Mouse (Mus musculus): ENCODE data around the gene Usp29.
"Not testable (repeated sequence)": the region's sequence is repeated elsewhere in the genome, so short reads cannot be mapped to it uniquely, and the experiment has no call there.

Gene Usp29

DNA sequence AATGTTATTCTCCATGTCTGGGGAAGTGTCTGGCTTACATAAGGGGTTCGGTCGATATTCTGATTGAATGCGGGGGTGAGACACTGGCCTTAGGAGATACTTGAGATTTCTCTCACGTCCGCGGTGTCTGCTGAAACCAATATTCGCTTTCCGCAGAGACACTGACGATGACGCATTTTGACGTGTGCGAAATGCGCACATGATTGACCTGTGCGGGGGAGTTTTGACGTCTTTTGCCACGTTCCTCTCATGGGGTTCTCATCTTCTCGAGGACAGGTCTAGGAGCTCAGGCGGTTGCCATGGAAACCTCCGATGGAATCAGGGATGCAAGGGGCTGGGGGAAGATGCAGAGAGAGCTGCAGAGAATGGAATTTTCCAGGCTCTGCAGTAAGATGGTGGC, 144.1 kb downstream of the Usp29 start:
- no peak for DNase-seq (ENCODE audit: low spot score)

- DNase-seq (ENCODE audit: low spot score): no peak
Observed at GRCm38 (mm10) chr7:6878202-6878601, 147.8 kb downstream of the Usp29 start.

GRCm38 (mm10) chr7:6878849-6879248, 148.5 kb downstream of the Usp29 start:
- DNase-seq (ENCODE audit: low spot score): not testable (repeated sequence)

DNA sequence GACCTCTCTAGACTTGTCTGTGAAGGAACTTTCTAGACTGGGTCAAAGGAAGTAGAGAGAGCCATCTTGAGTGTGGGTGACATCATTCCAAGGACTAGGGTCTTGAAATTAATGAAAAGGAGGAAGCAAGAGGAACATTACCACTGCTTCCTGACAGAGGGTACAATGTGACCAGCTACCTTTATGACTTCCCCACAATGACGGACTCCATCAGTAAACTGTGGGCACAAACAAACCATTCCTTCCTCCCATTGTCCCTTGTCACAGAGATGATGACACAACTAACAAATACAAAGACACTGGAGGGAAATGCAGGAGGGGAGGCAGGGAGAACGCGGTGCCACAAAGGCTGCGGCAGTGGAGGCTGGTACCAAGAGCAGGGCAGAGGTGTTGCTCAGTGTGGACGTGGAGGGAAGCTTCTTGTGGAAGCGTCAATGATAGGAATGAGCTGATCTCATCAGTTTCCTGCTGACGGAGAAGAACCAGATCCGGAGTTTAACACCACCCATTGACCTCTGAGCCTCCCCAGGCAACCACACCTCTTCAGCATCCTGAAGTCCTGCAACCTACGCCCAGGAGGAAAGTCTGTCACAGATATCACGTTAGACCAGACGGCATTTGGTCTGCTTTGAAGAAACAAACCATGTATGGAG, 149.3 kb downstream of the Usp29 start:
- no peak for DNase-seq (ENCODE audit: low spot score)

DNA sequence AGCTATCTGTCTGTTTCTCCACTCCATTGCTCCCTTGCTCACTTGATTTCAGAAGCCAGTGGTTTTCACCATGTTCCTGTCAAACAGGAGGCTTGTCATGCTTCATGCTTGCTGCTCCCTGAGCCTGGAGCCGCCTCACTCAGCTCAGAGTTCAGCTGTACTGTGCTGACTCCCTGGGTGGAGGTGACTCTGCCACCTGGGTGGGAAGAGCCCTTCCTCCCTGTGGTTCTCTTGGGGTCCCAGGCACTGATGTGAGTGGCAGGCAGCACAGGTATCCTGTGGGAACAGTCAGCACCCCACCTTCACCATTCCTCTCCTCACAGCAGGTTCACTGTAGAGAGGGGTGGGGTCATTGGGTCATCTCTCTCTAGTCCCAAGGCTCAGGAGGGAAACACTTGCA, 150.5 kb downstream of the Usp29 start:
- not testable (repeated sequence) for DNase-seq (ENCODE audit: low spot score)

- no peak for DNase-seq (ENCODE audit: low spot score)
Observed at GRCm38 (mm10) chr7:6881473-6882046, 151.2 kb downstream of the Usp29 start.

DNA sequence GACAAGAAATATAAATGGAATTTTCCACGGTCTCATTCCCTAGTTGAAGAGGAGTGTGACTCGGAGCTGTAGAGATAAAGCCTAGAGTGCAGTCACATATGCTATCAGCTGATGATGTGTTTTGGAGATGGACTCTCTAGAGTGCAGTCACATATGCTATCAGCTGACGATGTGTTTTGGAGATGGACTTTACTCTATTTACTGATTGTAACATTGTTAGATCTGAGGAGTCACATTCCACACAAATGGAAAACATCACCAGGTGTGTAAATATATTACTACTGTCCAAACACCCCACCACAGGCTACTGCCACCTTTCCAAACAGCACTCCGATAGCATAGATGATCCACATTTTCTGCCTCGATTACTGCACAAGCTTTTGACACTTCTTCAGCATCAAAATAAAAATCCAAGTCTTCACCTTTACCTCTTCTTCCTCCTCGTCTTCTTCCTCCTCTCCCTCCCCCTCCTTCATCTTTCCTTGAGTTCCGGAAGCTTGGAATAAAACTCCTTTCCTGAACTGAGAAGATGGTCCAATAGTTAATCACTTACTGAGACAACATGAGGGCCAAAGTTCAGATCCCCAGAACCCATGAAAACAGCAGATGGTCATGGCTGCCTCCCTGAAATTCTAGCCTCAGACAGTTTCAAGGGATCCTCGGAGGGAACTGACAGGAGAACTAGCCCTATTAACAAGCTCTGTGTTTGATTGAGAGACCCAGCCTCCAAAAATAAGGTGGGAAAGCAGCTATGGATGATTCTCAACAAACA, 153.2 kb downstream of the Usp29 start:
- no peak for DNase-seq (ENCODE audit: low spot score)

DNA sequence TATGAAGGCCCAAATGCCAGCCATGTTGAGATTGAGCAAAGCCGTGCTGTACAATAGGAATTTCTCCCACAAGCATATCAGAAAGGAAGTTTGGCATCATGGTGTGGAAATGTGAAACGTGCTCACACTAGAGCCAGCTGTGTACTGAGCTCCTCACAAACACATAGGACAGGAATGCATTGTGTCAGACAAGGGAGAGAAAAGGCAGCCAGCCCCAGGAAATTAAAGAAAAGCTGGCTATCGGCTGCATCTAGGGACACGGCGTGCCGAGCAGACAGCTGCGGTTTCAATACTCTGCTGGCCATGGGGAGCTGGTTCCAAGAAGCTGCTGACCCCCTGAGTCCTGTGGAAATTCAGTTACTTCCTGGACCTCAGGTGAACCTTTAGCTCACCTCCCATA, 155.0 kb downstream of the Usp29 start:
- no peak for DNase-seq (ENCODE audit: low spot score)

GRCm38 (mm10) chr7:6886896-6887295, 156.5 kb downstream of the Usp29 start:
- no peak for DNase-seq (ENCODE audit: low spot score)

DNA sequence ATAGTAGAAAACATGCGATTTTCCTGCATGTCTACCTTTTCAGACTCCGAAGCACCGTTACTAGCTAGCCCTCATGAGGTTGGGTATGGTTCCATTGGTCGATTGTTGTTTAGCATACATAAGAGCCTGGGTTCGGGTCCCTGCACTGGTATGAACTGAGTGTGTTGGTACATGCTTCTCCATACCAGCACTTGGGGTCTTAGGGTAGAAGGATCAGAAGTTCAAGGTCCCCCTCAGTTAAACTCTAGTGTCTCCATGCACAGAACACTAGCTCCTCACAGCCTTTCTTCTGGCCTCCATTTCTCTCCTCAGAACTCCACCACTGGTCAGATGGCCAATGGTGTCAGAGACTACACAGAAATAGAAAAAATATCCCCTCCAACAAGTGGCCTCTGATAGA, 159.5 kb downstream of the Usp29 start:
- no peak for DNase-seq (ENCODE audit: low spot score)

GRCm38 (mm10) chr7:6891206-6891605, 160.8 kb downstream of the Usp29 start:
- DNase-seq (ENCODE audit: low spot score): no peak

GRCm38 (mm10) chr7:6897021-6897420, 166.6 kb downstream of the Usp29 start:
- not testable (repeated sequence) for DNase-seq (ENCODE audit: low spot score)

GRCm38 (mm10) chr7:6900672-6901071, 170.3 kb downstream of the Usp29 start:
- DNase-seq (ENCODE audit: low spot score): no peak

GRCm38 (mm10) chr7:6903489-6903888, 173.1 kb downstream of the Usp29 start:
- no peak for DNase-seq (ENCODE audit: low spot score)

GRCm38 (mm10) chr7:6910527-6910926, 180.1 kb downstream of the Usp29 start:
- DNase-seq (ENCODE audit: low spot score): no peak

GRCm38 (mm10) chr7:6911731-6912130, 181.4 kb downstream of the Usp29 start:
- DNase-seq (ENCODE audit: low spot score): no peak

DNA sequence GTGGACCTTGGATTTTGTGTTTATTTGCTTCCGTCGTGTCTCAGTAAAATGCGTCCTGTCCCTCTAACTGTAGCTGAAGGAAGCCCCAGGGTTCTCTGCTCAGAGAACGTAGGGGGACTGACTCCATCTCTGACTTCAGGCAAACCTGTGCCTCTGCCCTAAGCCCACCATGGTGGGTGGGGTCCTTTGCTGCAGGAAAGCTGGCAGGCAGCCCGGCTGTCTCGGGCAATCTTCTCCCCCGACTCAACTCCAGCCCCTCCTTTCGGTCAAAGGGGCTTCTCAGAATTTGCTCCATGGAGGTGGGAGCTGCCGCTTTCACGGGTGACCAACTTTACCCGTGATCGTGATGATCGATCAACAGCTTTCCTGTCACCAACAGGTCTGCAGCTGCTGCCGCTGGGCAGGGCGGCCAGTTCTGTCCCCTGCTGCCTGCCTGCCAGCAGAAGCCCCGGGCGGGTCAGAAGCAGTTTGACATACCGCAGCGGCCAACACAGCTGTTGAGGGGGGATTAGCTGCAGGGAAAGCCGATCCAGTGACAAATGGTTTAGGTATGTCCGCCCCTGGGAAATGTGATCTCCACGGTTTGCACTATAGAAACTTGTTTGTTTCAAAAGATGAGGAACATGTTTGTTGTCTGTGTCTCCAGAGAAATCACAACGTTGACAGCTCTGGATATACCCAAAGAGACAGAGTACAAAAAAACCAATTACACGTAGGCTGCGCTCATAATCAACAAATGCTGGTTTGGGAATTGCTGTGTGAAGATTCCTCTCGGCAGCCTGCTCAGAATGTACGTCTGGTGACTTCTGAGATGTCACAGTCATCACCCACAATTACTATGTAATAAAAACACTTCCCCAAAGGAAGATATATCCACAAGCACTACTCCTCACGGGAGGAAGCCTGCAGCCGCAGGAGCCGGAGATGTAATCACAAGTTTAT, 183.3 kb downstream of the Usp29 start:
- peak; percentile 17 for DNase-seq (ENCODE audit: low spot score)

GRCm38 (mm10) chr7:6917126-6917525, 186.7 kb downstream of the Usp29 start:
- no peak for DNase-seq (ENCODE audit: low spot score)

DNA sequence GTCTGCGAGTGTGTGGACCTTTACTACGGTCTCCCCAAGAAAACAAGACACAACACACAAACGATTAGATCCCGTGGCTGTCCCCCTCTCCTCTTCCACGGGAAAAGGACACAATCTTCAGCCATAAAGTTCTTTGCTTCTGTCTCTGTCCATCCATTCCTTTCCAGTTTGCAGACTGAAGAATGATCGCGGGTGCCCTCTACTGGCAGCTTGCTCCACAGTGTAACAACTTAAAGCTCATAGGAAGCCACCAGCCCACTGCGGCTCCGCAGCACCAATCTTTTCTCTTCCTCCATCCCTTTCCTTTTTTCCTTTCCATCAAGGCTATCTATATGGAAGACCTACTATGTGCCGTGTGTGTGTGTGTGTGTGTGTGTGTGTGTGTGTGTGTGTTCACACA, 187.9 kb downstream of the Usp29 start:
- DNase-seq (ENCODE audit: low spot score): peak; percentile 59

DNA sequence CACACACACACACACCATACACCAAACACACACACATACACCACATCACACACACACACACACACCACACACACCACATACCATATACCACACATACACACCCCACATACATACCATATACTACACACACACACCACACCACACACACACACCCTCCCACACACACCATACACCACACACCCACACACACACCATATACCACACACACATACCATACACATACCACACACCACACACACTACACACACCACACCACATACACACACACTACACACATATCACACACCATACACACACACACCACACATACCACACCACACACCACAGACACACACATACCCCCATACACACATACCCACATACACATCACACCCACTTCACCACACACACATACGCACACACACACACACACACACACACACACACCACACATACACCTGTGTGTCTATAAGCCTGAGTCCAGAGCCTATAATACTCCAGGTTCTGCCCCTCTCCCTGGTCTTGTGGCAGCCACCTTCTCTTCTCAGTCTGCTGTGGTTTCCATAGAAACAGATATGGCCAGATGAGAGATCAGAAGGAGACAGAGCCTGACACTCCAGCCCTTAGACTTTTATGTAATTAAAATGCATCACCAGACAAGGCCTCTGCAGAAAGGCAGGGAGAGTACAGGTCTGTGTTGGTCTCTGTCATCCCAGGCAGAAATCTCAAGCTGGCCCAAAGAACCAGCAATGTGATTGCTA, 188.9 kb downstream of the Usp29 start:
- DNase-seq (ENCODE audit: low spot score): no peak

- DNase-seq (ENCODE audit: low spot score): no peak
Observed at GRCm38 (mm10) chr7:6923515-6923914, 193.1 kb downstream of the Usp29 start.

Measured in urinary bladder, postnatal 10 days (tissue).